Mouse (Mus musculus): ENCODE measurements around the gene Cux2. TPM values are rescaled to one million over a fixed set of nuclear protein-coding genes. Genes with fewer than 3 reads are reported as not detected.

The Cux2 gene
- polyA plus RNA-seq, 1 experiment from 2014 or later: 7.1 TPM

- peak; percentile 67 for ATAC-seq
- Histone ChIP-seq H3K9ac (no peak overlapping the region), H3K27me3 (replicated peaks) (no peaks in the 10 kb centered on the region), H3K4me2 (replicated peaks) (0 out of 2 replicates have a peak overlapping the region, but pooled peaks have one; percentile 3), H3K9me3 (no peaks in the 10 kb centered on the region), H3K27ac (no peak overlapping the region; the same call in 1 of the 2 replicates), H3K36me3 (no peaks in the 10 kb centered on the region), H3K4me3 (replicated peaks) (no peak overlapping the region), H3K4me1 (replicated peaks) (peaks cover 13% of the 10 kb centered on the region)
- WGBS: 29% methylated on average over 23 of the region's 23 CpGs
Measured at GRCm38 (mm10) chr5:121972680-121973192, 77.2 kb downstream of the Cux2 start.

DNA sequence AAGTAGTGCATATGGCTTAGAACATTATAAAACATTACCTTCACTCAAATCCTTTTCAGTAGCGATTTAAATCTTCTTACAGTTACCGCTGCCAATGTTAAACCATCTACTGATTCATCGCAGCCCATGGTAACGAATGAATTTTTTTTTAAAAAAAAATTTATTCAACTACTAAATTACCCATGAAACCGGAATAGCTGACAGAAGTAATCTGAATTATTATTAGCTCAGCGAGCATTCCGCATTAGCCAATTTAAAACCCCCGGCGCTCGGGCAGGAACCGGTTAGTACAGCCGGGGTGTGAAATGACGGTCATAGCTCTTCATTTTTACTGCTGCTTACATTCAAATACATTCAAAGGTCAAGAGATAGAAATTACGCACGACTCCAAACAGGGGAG is 80.9 kb downstream of the Cux2 start:
- H3K9ac ChIP-seq: no peak overlapping the region
- WGBS: 47% methylated on average over 15 of the region's 15 CpGs
- no peaks in the 10 kb centered on the region for H3K36me3 ChIP-seq
- H3K4me3 ChIP-seq (replicated peaks): no peak overlapping the region
- H3K27ac ChIP-seq: no peak overlapping the region
- no peaks in the 10 kb centered on the region for H3K9me3 ChIP-seq
- peaks cover 30% of the 10 kb centered on the region for H3K4me1 ChIP-seq (replicated peaks)
- H3K4me2 ChIP-seq (replicated peaks): no peak overlapping the region
- no peaks in the 10 kb centered on the region for H3K27me3 ChIP-seq (replicated peaks)
- no peak for ATAC-seq

- no peaks in the 10 kb centered on the region for H3K9me3 ChIP-seq
- 75% methylated on average over 15 of the region's 15 CpGs for WGBS
Measured at GRCm38 (mm10) chr5:121968416-121968815, 81.5 kb downstream of the Cux2 start.

GRCm38 (mm10) chr5:121967520-121967919 is 82.4 kb downstream of the Cux2 start:
- ATAC-seq: no peak
- Histone ChIP-seq H3K36me3 (no peaks in the 10 kb centered on the region), H3K4me3 (replicated peaks) (no peak overlapping the region), H3K27ac (no peak overlapping the region), H3K9me3 (no peaks in the 10 kb centered on the region), H3K27me3 (replicated peaks) (no peaks in the 10 kb centered on the region), H3K4me1 (replicated peaks) (peaks cover 21% of the 10 kb centered on the region), H3K4me2 (replicated peaks) (no peak overlapping the region), H3K9ac (no peak overlapping the region)
- WGBS: 43% methylated on average over 5 of the region's 5 CpGs

More at GRCm38 (mm10) chr5:121968416-121968815, 81.5 kb downstream of the Cux2 start:
- Histone ChIP-seq H3K27me3 (replicated peaks) (no peaks in the 10 kb centered on the region), H3K4me1 (replicated peaks) (peaks cover 28% of the 10 kb centered on the region), H3K36me3 (no peaks in the 10 kb centered on the region), H3K9ac (no peak overlapping the region), H3K4me2 (replicated peaks) (no peak overlapping the region), H3K27ac (no peak overlapping the region), H3K4me3 (replicated peaks) (no peak overlapping the region)
- ATAC-seq: no peak

DNA sequence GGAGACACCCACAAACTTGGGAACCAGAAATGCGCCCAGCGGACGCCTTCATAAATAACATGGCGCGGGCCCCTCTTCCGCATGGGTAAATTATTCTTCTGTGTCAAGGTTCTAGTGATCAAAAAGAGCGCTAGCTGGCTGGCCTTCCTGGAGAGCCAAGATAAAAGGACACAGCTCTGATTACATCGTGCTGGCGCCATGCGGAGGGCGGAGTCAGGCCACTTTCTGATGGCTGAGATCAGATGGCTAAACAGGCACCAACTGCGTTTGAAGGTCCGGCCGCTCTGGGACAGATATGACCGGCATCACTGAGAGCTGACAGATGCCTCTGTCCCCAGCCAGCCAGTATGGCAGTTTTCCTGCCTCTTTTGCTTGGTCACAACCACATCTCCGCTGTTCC is 83.0 kb downstream of the Cux2 start:
- H3K9me3 ChIP-seq: no peaks in the 10 kb centered on the region
- H3K9ac ChIP-seq: no peak overlapping the region
- no peaks in the 10 kb centered on the region for H3K27me3 ChIP-seq (replicated peaks)
- ATAC-seq: peak; percentile 64; the same call in 1 of the 2 replicates
- 30% methylated on average over 16 of the region's 16 CpGs for WGBS
- no peak overlapping the region for H3K4me3 ChIP-seq (replicated peaks)
- H3K27ac ChIP-seq: no peak overlapping the region
- H3K4me1 ChIP-seq (replicated peaks): peaks cover 21% of the 10 kb centered on the region
- H3K36me3 ChIP-seq: no peaks in the 10 kb centered on the region
- 0 out of 2 replicates have a peak overlapping the region, but pooled peaks have one; percentile 9 for H3K4me2 ChIP-seq (replicated peaks)

DNA sequence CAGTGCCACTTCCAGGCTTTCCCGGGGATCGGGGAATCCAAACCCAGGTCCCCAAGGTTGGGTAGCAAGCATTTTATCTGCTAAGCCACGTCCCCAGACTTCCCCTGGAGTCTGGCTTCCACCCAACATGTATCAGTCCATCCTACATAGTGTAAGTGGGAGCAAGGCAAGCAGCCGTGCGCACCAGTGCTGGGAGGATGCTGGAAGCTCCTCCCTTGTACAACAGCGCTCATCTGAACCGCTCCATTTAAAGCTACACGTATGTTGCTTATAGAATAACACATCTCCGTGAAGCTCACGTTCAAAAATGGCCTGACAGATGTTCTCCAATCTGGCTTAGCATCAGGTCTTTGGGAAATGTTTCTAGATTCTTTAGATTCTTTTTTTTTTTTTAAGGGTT is 86.9 kb downstream of the Cux2 start:
- no peak for ATAC-seq
- H3K36me3 ChIP-seq: no peaks in the 10 kb centered on the region
- H3K9me3 ChIP-seq: no peaks in the 10 kb centered on the region
- H3K4me1 ChIP-seq (replicated peaks): peaks cover 44% of the 10 kb centered on the region
- no peak overlapping the region for H3K4me3 ChIP-seq (replicated peaks)
- H3K9ac ChIP-seq: no peak overlapping the region
- WGBS: 74% methylated on average over 10 of the region's 10 CpGs
- no peak overlapping the region for H3K4me2 ChIP-seq (replicated peaks)
- H3K27me3 ChIP-seq (replicated peaks): no peaks in the 10 kb centered on the region
- no peak overlapping the region for H3K27ac ChIP-seq

DNA sequence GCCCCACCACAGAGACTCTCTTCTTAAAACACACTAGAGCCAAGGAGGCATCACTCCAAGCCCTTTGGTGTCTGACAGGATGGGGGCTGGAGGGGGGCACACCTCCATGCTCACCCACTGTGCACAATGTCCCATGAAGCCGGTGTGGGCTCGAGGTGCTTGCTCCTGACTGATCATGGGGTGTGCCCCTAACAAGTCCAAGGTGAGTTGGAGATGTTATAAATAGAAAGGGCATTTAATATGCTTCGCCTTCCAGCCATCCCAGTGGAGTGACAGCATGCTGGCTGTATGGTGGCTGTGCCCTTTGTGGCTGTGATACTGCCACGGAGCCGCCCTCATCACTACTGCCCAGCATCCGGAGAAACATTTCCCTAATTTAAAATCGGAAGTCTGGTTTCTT is 87.5 kb downstream of the Cux2 start:
- Histone ChIP-seq H3K27me3 (replicated peaks) (no peaks in the 10 kb centered on the region), H3K9ac (no peak overlapping the region), H3K9me3 (no peaks in the 10 kb centered on the region), H3K4me3 (replicated peaks) (no peak overlapping the region), H3K36me3 (no peaks in the 10 kb centered on the region), H3K27ac (no peak overlapping the region), H3K4me1 (replicated peaks) (peaks cover 44% of the 10 kb centered on the region), H3K4me2 (replicated peaks) (no peak overlapping the region)
- no peak for ATAC-seq
- 90% methylated on average over 7 of the region's 7 CpGs for WGBS

DNA sequence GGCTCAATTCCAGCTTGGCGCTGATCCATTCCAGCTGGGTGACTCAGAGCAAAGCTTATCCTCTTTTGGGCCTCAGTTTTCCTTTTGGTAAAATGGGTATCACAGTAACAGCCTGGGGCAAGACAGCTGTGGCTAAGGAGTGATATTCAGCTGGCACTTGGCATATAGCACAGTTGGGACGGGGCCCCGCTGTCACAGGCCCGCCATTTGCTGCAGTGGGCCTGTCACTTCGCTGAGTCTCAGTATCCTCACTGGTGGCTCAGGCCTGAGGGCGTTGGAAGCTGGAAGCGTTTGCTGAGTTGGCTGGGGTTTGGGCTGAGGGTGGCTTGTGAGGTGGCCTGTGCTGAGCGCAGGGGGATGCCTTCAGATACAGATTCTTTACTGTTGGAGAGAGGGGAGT is 88.6 kb downstream of the Cux2 start:
- Histone ChIP-seq H3K4me1 (replicated peaks) (peaks cover 34% of the 10 kb centered on the region), H3K9ac (no peak overlapping the region), H3K36me3 (no peaks in the 10 kb centered on the region), H3K4me2 (replicated peaks) (no peak overlapping the region), H3K9me3 (no peaks in the 10 kb centered on the region), H3K27ac (no peak overlapping the region), H3K4me3 (replicated peaks) (no peak overlapping the region), H3K27me3 (replicated peaks) (no peaks in the 10 kb centered on the region)
- WGBS: 83% methylated on average over 8 of the region's 8 CpGs
- ATAC-seq: no peak

DNA sequence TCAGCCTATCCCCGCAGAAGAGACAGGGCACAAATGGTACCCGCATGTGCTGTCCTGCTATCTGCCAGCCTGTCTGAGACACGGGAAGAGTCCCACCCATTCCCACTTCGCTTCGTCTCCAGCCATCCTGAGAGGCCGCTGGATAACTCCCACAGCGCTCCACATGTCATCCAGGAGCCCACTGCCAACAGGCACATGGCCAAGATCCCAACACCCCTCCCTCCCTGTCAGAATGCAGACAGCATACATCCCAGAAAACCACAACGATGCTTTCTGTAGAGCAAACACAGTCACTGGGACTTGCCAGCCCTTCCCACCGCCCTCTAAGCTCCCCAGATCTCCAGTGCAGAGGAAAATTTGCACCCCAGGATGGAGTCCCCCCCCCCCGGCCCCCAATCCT is 90.2 kb downstream of the Cux2 start:
- WGBS: 47% methylated on average over 10 of the region's 10 CpGs
- H3K27ac ChIP-seq: no peak overlapping the region
- H3K9me3 ChIP-seq: no peaks in the 10 kb centered on the region
- H3K9ac ChIP-seq: no peak overlapping the region
- no peak overlapping the region for H3K4me3 ChIP-seq (replicated peaks)
- peak; percentile 57; the same call in 1 of the 2 replicates for ATAC-seq
- no peak overlapping the region for H3K4me2 ChIP-seq (replicated peaks)
- H3K27me3 ChIP-seq (replicated peaks): no peaks in the 10 kb centered on the region
- H3K36me3 ChIP-seq: no peaks in the 10 kb centered on the region
- H3K4me1 ChIP-seq (replicated peaks): peaks cover 28% of the 10 kb centered on the region

GRCm38 (mm10) chr5:121958551-121958950 is 91.4 kb downstream of the Cux2 start:
- H3K9ac ChIP-seq: no peak overlapping the region
- no peaks in the 10 kb centered on the region for H3K36me3 ChIP-seq
- ATAC-seq: no peak
- 73% methylated on average over 9 of the region's 9 CpGs for WGBS
- no peaks in the 10 kb centered on the region for H3K27me3 ChIP-seq (replicated peaks)
- peaks cover 28% of the 10 kb centered on the region for H3K4me1 ChIP-seq (replicated peaks)
- no peak overlapping the region for H3K4me3 ChIP-seq (replicated peaks)
- H3K27ac ChIP-seq: no peak overlapping the region
- H3K4me2 ChIP-seq (replicated peaks): no peak overlapping the region
- no peaks in the 10 kb centered on the region for H3K9me3 ChIP-seq

DNA sequence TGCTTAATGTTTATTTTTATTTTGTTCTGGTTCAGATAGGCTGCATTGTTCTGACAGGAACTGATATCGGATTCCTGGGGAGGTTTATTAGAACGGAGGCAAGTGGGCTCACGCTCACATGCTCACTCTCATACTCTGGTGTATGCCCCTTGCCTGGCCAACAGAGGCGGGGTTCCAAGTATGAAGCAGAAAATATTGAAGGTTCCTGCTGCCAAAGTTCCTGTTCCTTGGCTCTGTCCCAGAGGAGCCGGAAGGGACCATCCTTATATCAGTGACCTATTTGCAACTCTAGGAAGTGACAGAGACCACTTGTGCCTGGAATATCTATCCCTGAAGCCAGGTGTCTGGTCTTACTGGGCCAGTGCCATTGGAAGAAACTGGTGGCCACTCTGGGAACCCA is 94.1 kb downstream of the Cux2 start:
- 76% methylated on average over 5 of the region's 5 CpGs for WGBS
- H3K27ac ChIP-seq: no peak overlapping the region
- no peak for ATAC-seq
- no peaks in the 10 kb centered on the region for H3K9me3 ChIP-seq
- no peak overlapping the region for H3K9ac ChIP-seq
- peaks cover 22% of the 10 kb centered on the region for H3K4me1 ChIP-seq (replicated peaks)
- H3K27me3 ChIP-seq (replicated peaks): no peaks in the 10 kb centered on the region
- H3K4me3 ChIP-seq (replicated peaks): no peak overlapping the region
- no peak overlapping the region for H3K4me2 ChIP-seq (replicated peaks)
- no peaks in the 10 kb centered on the region for H3K36me3 ChIP-seq

DNA sequence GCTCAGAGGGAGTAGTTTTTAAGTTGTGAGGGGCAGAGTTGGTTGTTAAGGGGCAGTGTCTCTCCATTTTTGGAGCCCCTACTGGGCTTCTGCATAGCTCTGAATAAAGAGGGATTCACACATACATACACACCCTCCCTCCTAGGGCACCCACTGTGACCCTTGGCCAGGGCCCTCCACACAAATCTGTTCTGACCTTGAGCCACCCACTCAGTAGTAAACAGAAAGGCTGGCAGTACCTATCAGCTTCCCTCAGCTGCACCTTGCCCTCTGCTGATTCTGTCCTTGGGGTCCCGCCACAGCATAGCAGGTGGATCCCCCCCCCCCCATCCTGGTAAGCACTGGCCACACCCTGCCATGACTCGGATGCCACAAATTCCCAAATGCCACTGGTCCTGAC is 99.7 kb downstream of the Cux2 start:
- WGBS: 47% methylated on average over 2 of the region's 2 CpGs
- Histone ChIP-seq H3K27ac (no peak overlapping the region), H3K4me3 (replicated peaks) (no peak overlapping the region), H3K4me2 (replicated peaks) (no peak overlapping the region), H3K9ac (no peak overlapping the region), H3K4me1 (replicated peaks) (peaks cover 35% of the 10 kb centered on the region), H3K27me3 (replicated peaks) (no peaks in the 10 kb centered on the region; the same call in 1 of the 2 replicates), H3K9me3 (no peaks in the 10 kb centered on the region), H3K36me3 (no peaks in the 10 kb centered on the region)
- ATAC-seq: 0 out of 2 replicates have a peak, but pooled peaks have one; percentile 26

- H3K9ac ChIP-seq: no peak overlapping the region
- peak; percentile 18; the same call in 1 of the 2 replicates for ATAC-seq
- WGBS: 7% methylated on average over 8 of the region's 8 CpGs
- peak overlapping the region; percentile 59 for H3K4me2 ChIP-seq (replicated peaks)
- 0 out of 2 replicates have a peak overlapping the region, but pooled peaks have one; percentile 16 for H3K4me3 ChIP-seq (replicated peaks)
- no peaks in the 10 kb centered on the region for H3K9me3 ChIP-seq
- H3K36me3 ChIP-seq: no peaks in the 10 kb centered on the region
- H3K4me1 ChIP-seq (replicated peaks): peaks cover 33% of the 10 kb centered on the region
- no peaks in the 10 kb centered on the region; the same call in 1 of the 2 replicates for H3K27me3 ChIP-seq (replicated peaks)
- peak overlapping the region; percentile 56 for H3K27ac ChIP-seq
Measured at GRCm38 (mm10) chr5:121949050-121949443, 100.9 kb downstream of the Cux2 start.
